ENCODE assay signal across 13 mouse cellular contexts in genomic region chr6:85046531-85046930, GRCm38 (mm10).
"Had no signal": no experiment of that assay in that cellular context is flagged by ENCODE, and none has a peak within 500 bp of the region (broad histone marks: within the 10 kb centered on the region; RNA-seq: fewer than 3 reads in every experiment).

No protein-coding gene starts in this region.

- DNase-seq: kidney, adult 8-10 months; kidney, postnatal 10 days; kidney, postnatal 36 days; liver; lung, adult 18-20 months; lung, postnatal 10 days; lung, postnatal 36 days; retina, postnatal 1 day; right cerebral cortex, postnatal 25 days; spleen, adult 18-20 months; thymus, adult 2 months; thymus, postnatal 14 days; thymus, postnatal 4 days had no signal
